Mouse (Mus musculus) adrenal gland, adult (tissue): ENCODE measurements around the gene Anks1b.

Source experiments
- DNase-seq, 2 experiments: peaks; one replicate each; pipeline ENCODE4 v3.0.0; 2022 to 2023; ENCODE audit warnings: low spot score in 1 of 2; ENCODE audit not compliant: inconsistent age in 2 of 2

Anks1b gene

DNA sequence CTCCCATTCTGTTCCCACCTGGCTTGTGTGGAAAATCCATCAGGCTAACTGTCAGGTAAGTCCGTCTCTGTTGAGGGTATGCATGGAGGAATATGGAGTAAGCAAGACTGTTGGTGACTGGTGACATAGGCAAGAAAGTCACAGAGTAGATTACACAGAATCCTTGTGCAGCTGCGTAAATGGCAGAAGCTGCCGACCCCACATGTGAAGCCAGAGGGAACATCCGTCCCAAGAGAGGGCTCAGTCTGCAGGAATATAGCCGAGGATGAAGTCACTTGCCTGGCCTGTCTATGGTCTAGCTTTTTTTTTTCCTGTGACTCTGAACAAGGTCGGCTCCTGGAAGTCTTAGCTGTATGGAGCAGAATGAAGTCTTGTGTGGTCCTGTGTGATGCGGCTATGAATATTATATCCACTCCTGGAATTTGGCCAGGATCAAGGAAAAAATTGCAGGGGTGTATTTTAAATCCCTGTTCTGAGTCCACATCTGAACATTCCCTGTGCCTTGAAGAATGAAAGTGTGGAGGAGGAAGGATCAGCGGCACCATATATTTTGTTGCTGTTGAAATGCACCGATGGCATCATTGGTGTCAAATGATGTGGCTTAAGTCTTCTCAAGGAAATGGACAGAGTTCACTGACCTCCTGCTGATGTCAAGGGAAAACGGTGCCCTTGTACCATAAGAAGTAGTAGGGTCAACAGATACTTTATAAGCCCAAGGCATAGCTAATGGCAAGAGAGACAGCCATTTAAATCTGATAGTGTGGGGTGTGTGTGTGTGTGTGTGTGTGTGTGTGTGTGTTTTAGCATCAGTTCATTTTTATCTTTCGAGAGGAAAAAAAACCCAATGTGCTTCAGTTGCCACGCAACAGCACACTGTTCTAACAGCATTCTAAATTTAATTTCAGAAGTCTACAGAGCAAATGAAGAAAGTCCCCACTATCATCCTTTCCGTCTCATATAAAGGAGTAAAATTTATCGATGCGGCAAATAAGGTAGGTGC lies 1067.5 kb downstream of the Anks1b start:
- no peak for DNase-seq

GRCm38 (mm10) chr10:90942001-90942700 lies 1068.8 kb downstream of the Anks1b start:
- DNase-seq = no peak

DNA sequence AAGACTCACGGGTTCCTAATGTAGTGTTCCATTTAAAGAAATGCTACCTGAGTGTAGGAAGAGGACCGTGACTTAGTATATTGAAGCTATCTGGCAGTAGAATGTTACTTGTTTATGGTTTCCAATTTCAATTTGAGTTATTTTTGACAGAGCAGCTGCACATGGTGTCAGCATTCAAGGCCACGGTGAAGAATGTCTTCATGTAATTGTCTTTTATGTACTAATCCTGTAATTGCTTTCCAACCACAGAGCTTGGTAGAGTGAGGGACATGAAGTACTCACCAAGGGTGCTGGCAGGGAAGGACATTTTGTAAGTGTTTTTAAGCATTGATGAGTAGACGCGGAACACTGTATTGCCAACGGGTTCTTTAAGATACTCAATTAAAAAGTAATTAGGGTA lies 1073.7 kb downstream of the Anks1b start:
- DNase-seq = no peak

DNA sequence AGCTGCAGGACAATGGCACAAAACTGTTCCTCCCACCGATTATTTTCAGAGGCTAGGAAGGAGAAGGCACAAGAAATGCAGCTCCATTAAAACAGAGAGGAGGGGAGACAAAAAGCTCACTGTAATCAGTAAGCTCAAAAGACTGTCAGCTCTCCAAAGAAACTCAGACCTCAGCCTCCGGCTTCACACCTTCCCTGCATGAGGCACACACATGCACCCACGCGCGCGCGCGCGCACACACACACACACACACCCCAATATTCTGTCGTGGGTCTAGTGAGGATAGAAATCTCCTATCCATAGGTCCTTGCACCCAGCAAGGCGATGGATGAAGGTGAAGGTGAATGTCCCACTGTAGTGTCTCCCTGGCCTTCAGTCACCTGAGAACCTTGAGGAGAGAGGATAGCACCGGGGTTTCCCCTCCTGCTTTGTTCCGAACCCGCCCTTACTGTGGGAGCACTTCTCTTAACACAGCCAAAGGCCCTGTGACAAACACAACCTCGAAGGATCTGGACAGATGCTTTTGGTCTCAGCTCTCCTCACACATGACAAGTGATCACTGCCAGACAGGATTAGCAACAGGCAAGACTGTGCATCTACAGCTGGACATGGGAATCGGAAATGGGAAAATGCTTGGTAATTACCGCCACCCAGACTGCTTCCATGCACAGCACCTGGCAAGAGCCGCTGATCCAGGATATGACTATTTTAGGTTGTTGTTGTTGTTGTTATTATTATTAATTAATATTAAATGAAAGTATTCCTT lies 1074.5 kb downstream of the Anks1b start:
- no peak for DNase-seq

DNA sequence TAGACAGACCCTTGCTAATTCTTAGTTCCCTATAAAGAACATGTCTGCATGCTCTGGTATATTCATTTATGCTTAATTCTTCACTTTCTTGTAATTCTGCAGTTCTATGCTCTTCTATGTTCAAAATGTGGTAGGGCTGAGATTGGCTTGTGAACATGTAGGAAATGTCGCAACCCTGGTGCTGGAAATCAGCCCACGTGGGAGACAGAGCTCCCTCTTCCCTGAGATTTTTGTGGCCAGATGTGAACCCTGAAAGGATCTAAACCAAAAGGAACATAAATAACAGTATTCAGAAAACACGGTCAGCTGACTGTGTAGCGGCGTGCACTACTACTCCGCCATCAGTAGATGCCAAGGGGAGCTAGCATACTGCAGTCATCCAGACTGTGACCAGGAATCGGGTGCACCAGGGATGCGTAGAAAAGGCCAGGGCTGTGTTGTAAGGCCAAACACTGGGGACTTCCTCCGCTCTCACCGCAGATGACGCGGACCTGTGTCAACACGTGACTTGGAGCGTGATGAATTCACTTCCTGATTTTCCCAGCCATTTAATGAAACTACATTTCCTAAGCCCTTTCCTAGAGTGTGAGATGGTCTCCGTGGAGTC lies 1079.9 kb downstream of the Anks1b start:
- no peak for DNase-seq

DNA sequence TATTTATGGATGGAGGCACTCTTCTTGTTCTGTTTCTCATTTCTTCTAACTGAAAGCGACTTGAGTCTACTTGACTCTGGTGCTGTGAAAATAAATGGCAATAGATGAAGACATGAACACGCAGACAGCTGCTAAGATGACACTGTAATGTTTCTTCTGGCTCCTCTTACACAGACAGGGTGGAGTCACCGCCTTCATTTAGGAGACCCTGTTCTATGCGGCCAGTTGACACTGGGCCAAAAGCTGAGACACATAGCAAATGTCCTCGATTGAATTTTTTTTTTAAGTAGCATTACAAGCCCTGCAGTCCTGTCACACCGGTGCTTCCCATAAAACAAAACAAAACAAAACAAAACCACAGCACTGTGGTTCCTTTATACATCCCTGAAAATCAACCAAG lies 1080.5 kb downstream of the Anks1b start:
- no peak for DNase-seq

DNA sequence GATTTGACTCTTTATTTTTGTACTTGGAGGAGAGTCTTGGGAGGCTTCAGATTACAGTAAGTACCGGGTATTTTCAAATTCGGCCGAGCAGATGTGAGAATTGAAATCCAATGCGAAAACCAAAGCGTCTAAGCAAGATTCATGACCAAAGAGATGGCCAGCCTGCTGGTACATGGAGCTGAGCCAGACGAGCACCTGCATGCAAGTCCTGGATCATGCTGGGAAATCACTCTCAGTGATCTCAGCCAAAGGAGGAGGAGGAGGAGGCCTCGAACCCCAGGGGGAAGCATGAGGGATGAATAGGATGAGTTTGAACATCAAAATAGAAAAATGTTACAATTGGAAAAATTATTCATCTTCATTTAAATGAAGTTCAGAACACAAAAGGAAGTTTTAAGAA lies 1087.1 kb downstream of the Anks1b start:
- DNase-seq = no peak

DNA sequence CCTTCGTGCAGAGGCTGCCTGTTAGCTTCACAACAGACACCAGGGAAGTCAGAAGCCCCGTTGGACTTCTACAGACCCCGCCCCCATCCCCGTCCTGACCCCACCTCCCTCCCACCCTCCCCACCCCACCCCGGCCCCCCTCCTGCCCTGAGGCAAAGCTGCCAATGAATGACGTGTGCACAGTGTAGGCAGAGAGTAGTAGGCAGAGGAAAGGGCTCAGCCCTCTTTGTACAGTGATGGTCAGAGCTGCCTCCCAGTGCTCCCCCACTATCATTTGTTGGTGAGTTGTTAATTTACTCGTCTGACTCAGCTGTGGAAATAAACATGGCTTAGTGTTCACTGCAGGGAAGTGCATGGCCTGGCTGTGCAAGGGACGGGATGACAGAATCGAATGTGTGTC lies 1091.2 kb downstream of the Anks1b start:
- no peak for DNase-seq

GRCm38 (mm10) chr10:90965671-90966315 lies 1092.5 kb downstream of the Anks1b start:
- DNase-seq = peak; percentile 6 to 38

DNA sequence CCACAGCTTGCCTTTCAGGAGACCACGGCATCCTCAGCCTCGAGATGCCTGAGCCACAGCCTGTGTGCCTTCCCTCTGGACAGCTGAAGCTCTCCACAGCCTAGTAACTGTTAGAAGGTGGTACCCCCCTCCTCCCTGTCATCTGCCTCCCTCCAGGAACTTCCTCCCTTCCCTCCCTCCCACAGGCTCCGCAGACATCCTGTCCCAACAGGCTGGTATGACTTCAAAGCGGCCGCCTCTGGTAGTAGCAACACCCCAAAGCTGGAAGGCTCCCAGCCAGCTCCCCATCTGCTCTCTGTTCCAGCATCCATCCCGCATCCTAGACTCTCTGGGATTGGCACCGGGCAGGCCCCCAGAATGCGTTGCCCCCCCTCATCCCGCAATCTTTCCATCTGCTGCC lies 1093.5 kb downstream of the Anks1b start:
- no peak for DNase-seq

- DNase-seq = no peak
Measured at GRCm38 (mm10) chr10:90968247-90968646, 1094.9 kb downstream of the Anks1b start.

DNA sequence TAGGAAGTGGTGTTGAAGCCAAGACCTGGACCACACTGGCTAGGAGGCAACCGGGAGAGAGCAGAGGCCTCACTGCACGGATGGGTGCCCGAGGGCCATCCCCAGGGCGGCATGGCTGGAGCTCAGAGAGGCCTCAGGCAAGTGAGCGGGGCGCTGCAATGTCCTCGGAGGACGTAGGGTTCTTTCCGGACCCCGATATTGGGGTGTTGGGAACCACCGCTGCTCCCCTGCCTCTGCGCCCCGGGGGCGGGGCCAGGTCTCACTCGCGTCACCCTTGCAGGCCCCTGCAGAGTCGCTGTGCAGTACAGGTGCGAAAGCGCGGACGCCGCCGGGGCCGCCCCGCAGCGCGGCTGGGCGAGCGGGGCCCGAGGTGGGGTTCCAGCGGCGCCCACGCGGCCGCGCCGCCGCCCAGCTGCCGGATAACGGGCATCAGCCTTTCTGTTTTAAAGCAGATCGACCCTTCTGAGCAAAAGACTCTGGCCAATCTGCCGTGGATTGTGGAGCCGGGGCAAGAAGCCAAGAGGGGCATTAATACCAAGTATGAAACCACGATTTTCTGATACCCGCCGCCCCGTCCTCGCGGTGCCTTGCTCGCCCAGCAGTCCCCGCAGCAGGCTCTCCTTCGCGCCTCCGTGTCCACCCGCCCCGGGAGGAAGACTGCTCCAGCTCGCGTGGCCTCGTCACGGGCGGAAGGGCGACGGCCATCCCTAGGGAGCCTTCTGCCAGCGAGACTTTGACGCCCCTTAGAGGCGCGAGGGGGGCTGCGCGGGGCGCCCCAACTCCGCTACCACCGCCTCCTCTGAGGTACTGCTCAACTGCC lies 1096.3 kb downstream of the Anks1b start:
- DNase-seq = peak; percentile 14 to 55

DNA sequence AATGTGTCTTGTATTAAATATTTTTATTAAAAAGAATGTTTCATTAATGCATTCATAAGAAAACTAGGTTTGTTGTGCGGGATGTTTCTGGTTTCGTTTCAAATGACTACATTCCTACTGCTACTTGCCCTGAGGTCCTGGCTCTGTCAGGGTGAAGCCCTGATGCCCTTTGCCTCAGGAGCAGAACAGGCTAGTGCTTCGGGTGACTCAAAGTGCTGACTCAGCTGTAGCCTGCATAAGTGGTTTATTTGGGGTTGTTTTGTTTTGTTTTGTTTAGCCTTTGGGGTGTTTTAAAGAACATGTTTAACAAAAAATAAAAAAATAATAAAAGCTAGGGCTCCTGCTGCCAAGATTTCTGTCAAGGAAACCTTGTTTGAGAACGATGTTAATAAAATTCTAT lies 1097.3 kb downstream of the Anks1b start:
- DNase-seq = peak in 1 of 2 experiments; percentile 32

DNA sequence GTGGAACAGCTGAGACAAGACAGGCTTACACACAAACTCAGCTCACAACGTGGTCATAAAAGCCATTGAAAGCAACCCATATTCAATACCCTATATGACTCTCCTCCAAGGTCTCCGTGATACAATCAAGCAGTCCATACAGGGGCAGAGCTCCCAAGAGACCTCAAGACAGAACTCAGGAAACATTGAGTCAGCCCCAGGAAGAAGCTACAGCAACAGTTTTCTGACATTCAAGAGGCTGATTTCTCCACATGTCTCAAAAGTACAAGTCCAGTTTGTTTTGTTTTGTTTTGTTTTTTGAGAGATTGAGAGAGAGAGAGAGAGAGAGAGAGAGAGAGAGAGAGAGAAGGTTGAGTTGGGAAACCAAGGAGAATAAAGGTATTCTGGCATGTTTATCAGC lies 1100.8 kb downstream of the Anks1b start:
- DNase-seq = no peak

- DNase-seq = no peak
Measured at GRCm38 (mm10) chr10:90974491-90974890, 1101.2 kb downstream of the Anks1b start.

DNA sequence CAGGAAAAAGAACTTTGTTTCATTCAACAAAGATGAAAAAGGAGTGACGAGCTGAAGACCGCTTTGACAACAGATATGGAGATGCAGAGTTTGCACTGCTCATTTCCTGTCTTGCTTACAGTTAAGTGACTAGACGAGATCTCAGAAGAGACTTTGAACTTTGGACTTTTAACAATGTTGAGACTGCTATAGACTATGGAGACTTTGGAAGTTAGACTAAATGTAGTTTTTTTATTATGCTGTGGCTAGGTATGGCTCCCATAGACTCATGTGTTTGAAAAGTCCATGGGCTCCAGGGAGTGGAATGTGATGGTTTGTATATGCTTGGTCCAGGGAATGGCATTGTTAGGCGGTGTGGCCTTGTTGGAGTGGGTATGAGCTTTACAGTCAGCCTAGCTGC lies 1108.5 kb downstream of the Anks1b start:
- DNase-seq = no peak

GRCm38 (mm10) chr10:90983046-90983445 lies 1109.7 kb downstream of the Anks1b start:
- no peak for DNase-seq

DNA sequence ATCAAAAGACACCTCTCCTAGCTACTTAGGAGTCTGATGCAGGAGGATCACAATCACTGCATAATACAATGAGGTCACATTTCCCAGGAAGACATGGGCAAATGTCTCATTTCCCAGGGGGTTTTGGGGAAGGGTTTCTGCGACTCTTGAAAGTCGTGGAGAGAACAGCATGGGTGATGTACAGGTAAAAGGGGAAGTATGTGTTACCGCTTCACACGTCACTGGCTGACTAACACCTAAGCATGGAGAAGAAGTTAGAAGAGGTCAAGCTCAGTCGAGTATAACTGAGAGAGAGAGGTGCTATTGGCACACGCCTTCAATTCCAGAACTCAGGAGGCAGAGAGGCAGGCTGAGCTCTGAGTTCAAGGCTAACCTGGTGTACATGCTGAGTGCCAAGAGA lies 1117.0 kb downstream of the Anks1b start:
- DNase-seq = no peak

GRCm38 (mm10) chr10:90992237-90992636 lies 1118.9 kb downstream of the Anks1b start:
- no peak for DNase-seq

DNA sequence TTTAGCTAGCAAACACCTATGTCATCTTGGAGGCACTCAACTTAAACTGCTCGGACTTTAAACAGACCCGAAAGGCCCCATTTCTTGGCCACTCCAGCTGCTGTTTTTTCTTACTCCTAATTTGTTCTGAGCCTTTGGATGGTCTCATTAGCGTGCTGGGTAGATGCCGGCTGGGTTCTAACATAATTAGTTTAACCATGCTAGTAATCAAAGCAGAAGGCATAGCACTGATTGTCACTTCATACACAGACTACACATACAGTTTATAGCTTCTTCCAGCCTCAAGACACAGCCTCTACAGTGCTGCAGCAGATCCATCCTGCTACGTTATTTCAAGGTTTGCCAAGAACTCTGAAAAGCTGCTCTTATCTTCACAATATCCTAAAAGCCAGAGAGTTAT lies 1120.6 kb downstream of the Anks1b start:
- no peak for DNase-seq
